Mouse (Mus musculus) ES-E14 (cell line): Measurements from ENCODE around the gene Mtr. TPM values are rescaled to one million over a fixed set of nuclear protein-coding genes. Genes with fewer than 3 reads are reported as not detected.
A peak's percentile ranks its signal among the peaks of the same experiment; 100 is the strongest.

ENCODE experiments used
- DNase-seq: peaks from one replicate; pipeline ENCODE4 v3.0.0-alpha.2; 2013; ENCODE audit warnings: low read depth, low spot score
- H3K27ac ChIP-seq: 2 replicates; pipeline ENCODE4 v1.5.1; 2012; ENCODE audit warnings: low read depth, mild to moderate bottlenecking, low read length, moderate library complexity, mixed read lengths; ENCODE audit not compliant: poor library complexity, insufficient read depth, severe bottlenecking
- H3K36me3 ChIP-seq: 2 replicates; pipeline ENCODE4 v1.6.1; 2012; ENCODE audit warnings: mild to moderate bottlenecking, low read length, moderate library complexity, mixed read lengths; ENCODE audit not compliant: control insufficient read depth, poor library complexity, insufficient read depth, severe bottlenecking
- H3K4me1 ChIP-seq, 2 experiments: fragments of 150-350 bp in 1 of 2; sonication (generic) in 1 of 2; 2 replicates each; pipeline ENCODE4 v1.6.1; 2012; ENCODE audit warnings: low read length in 2 of 2, mild to moderate bottlenecking in 1 of 2, mixed read lengths in 1 of 2; ENCODE audit not compliant: control insufficient read depth in 2 of 2, insufficient read depth in 2 of 2, poor library complexity in 1 of 2
- H3K4me3 ChIP-seq, 2 experiments: fragments of 150-350 bp in 1 of 2; sonication (generic) in 1 of 2; 2 replicates each; pipeline ENCODE4 v1.5.1; 2012; ENCODE audit warnings: low read length in 2 of 2, low read depth in 1 of 2, mild to moderate bottlenecking in 1 of 2, mixed read lengths in 1 of 2; ENCODE audit not compliant: insufficient read depth in 1 of 2, poor library complexity in 1 of 2, severe bottlenecking in 1 of 2
- H3K9ac ChIP-seq: 2 replicates; pipeline ENCODE4 v1.6.1; 2012; ENCODE audit warnings: low read depth, mild to moderate bottlenecking, low read length, mixed read lengths; ENCODE audit not compliant: poor library complexity, insufficient read depth, severe bottlenecking
- H3K9me3 ChIP-seq: fragments of 150-350 bp; sonication (generic); 2 replicates; pipeline ENCODE4 v1.6.1; 2012; ENCODE audit warnings: low read depth, mild to moderate bottlenecking, low read length; ENCODE audit not compliant: control insufficient read depth, insufficient read depth
- CHD2 ChIP-seq: IDR thresholded peaks from 2 replicates; pipeline ENCODE4 v1.6.1; 2014; ENCODE audit warnings: mild to moderate bottlenecking, low read depth, low read length, inconsistent platforms
- HCFC1 ChIP-seq: IDR thresholded peaks from 2 replicates; pipeline ENCODE4 v1.6.1; 2012; ENCODE audit warnings: low read length, inconsistent platforms, borderline replicate concordance; ENCODE audit not compliant: insufficient read depth
- MAFK ChIP-seq: IDR thresholded peaks from 2 replicates; pipeline ENCODE4 v1.6.1; 2014; ENCODE audit warnings: mild to moderate bottlenecking, low read depth, low read length, inconsistent platforms; ENCODE audit not compliant: insufficient read depth
- ZC3H11A ChIP-seq: IDR thresholded peaks from 2 replicates; pipeline ENCODE4 v1.6.1; 2012; ENCODE audit warnings: low read depth, mild to moderate bottlenecking, inconsistent platforms, low read length, borderline replicate concordance
- ZNF384 ChIP-seq: IDR thresholded peaks from 2 replicates; pipeline ENCODE4 v1.6.1; 2012; ENCODE audit warnings: low read depth, low read length, inconsistent platforms
- in situ Hi-C, 2 experiments: fragments of 600-800 bp; cut with MboI; formaldehyde crosslinking; loops; one replicate each; pipeline ENCODE4 v1.15.1; 2025; ENCODE audit warnings: low sequenced_read_pairs in 2 of 2, inconsistent platforms in 1 of 2; ENCODE audit not compliant: unreplicated experiment in 2 of 2
- total RNA-seq: library from RNA; depleted of rRNA; stranded (reverse); fragments of 300-350 nt; gene quantifications from 2 replicates; pipeline ENCODE4 v1.2.3, GENCODE M21; 2012

The Mtr gene
- total RNA-seq, 1 experiment = 25.4 TPM

DNA sequence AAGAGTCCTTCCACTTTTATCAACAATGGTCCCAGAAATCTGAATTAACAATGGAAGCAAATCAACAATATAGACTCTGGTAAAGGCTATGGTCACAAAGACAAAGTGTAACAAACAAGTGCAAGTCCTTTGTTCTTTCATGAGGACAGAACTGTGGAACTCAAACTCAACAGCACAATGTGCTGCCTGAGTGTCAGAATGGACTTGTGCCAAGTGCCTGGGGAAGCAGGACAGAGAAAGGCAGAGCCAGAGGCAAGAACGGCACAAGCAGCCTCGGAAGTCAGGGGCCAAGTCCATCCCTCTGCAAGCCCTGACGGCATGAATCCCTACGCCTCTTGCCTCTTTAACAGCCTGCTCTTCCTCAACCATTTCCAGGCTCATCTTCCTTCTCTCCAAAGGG, 13.9 kb downstream of the Mtr start:
- TF ChIP-seq HCFC1 = no peak
- TF ChIP-seq CHD2 = no peak
- no peak for TF ChIP-seq ZC3H11A
- no peaks in the 10 kb centered on the region for H3K9me3 ChIP-seq
- no peak for DNase-seq
- no peaks in the 10 kb centered on the region for H3K4me1 ChIP-seq
- H3K36me3 ChIP-seq = peaks cover 14% of the 10 kb centered on the region
- H3K4me3 ChIP-seq = no peak overlapping the region
- H3K27ac ChIP-seq = no peak overlapping the region
- no peak overlapping the region for H3K9ac ChIP-seq
- in situ Hi-C loops = no loop called here

DNA sequence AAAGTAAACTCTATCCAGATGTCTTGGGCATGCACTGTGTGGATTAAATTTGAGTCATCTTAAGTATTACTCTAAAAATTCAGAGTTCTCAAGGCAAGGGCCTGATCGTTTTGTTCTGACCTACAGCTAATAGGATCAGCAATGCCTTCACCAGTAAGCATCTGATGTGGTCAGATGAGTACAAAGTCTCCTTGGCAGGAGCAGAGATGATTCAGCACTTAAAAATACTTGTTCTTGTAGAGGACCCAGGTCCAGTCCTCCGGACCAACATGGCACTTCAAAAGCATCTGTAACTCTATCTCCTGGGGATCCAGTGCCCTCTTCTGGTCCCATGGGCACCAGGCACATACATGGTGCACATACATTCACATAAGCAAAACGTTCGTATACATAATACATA, 25.8 kb downstream of the Mtr start:
- TF ChIP-seq ZNF384 (no peak), CHD2 (no peak), HCFC1 (no peak), ZC3H11A (no peak), MAFK (no peak)
- Histone ChIP-seq H3K9me3 (no peaks in the 10 kb centered on the region), H3K4me3 (no peak overlapping the region), H3K27ac (no peak overlapping the region), H3K36me3 (peaks cover 24% of the 10 kb centered on the region), H3K4me1 (no peaks in the 10 kb centered on the region; a peak in 1 of 4 replicates), H3K9ac (no peak overlapping the region)
- DNase-seq = no peak
- in situ Hi-C loops = no loop called here

DNA sequence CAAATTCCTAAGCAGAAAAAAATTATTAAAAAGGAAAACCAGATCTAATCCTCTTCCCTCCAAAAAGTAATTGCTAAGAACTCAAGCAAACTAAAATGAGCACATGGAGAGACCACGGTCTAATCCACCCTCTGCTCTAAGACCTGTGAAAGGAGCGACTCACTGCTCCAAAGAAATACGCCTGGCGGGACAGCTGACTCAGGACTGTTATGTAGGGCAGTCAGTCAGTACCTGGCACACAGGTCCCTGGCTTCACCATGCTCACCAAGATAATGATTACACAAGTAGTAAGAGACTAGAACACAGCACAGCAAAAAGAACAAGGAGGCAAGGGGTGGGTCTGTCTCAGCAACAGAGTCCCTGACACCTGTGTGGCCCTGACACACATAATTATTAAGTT, 29.7 kb downstream of the Mtr start:
- Histone ChIP-seq H3K27ac (no peak overlapping the region), H3K9me3 (no peaks in the 10 kb centered on the region), H3K9ac (no peak overlapping the region), H3K4me3 (no peak overlapping the region), H3K4me1 (no peaks in the 10 kb centered on the region; a peak in 1 of 4 replicates), H3K36me3 (peaks cover 23% of the 10 kb centered on the region)
- TF ChIP-seq ZNF384 = no peak
- TF ChIP-seq CHD2 = no peak
- TF ChIP-seq MAFK = no peak
- TF ChIP-seq HCFC1 = no peak
- no peak for TF ChIP-seq ZC3H11A
- no peak for DNase-seq
- in situ Hi-C loops = no loop called here

DNA sequence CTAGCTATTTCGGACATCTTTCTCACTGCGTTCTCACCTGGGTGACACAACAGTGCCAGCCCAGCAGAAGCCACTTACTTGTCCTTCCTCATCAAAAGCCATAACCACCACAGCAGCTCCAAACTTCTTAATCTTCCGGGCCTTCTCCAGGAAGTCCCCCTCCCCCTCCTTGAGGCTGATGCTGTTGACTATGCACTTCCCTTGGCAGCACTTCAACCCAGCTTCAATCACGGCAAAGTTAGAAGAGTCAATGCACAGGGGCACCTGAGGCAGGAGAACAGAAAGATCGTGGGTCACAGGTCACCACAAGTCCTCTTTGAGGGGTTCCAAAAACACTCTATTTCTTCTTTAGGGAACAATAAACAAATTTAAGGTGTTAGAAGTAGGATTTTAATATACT, 30.3 kb downstream of the Mtr start:
- no peak overlapping the region for H3K9ac ChIP-seq
- DNase-seq = no peak
- no peak overlapping the region; the same call in 1 of the 2 replicates for H3K27ac ChIP-seq
- peaks cover 20% of the 10 kb centered on the region for H3K36me3 ChIP-seq
- TF ChIP-seq ZNF384 (no peak), ZC3H11A (no peak)
- no peaks in the 10 kb centered on the region for H3K9me3 ChIP-seq
- in situ Hi-C loops = no loop called here
- H3K4me3 ChIP-seq = no peak overlapping the region
- H3K4me1 ChIP-seq = no peaks in the 10 kb centered on the region; a peak in 1 of 4 replicates

DNA sequence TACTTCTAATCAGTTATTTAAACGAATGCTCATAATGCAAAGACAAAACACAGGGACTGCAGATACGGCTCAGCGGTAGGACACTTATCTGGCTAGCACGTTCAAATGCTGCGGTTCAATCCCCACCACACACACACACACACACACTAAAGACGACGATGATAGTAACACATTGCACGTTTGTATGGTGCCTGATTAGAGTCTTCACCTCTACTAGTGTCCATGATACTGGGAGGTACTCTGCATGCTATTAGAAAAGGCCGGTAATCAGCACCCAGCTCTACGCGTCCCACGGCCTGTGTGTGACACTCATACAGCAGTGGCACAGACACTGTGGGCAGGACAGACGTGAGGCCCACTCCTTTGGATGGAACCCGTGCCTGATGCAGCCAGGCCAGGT, 39.3 kb downstream of the Mtr start:
- H3K4me1 ChIP-seq = no peaks in the 10 kb centered on the region
- no peak overlapping the region for H3K4me3 ChIP-seq
- H3K9ac ChIP-seq = no peak overlapping the region
- in situ Hi-C loops = no loop called here
- H3K27ac ChIP-seq = 0 out of 2 replicates have a peak overlapping the region, but pooled peaks have one; percentile 47
- H3K36me3 ChIP-seq = peaks cover 23% of the 10 kb centered on the region
- no peak for TF ChIP-seq HCFC1
- TF ChIP-seq ZNF384 = no peak
- TF ChIP-seq CHD2 = no peak
- TF ChIP-seq ZC3H11A = no peak
- TF ChIP-seq MAFK = no peak
- DNase-seq = no peak
- H3K9me3 ChIP-seq = no peaks in the 10 kb centered on the region
